Mouse (Mus musculus) 3134 (cell line): ENCODE results near the gene Shmt2.

Experiments
- DNase-seq: peaks from one replicate; pipeline ENCODE4 v3.0.0-alpha.2; 2011; ENCODE audit warnings: low spot score; ENCODE audit not compliant: insufficient read length; ENCODE audit errors: extremely low read depth

The Shmt2 gene

GRCm38 (mm10) chr10:127534036-127534928 lies 12.0 kb upstream of the Shmt2 start, which contains the start of gene Nxph4:
Nxph4 (minus strand) TSS chr10:127534559.
- DNase-seq = no peak

DNA sequence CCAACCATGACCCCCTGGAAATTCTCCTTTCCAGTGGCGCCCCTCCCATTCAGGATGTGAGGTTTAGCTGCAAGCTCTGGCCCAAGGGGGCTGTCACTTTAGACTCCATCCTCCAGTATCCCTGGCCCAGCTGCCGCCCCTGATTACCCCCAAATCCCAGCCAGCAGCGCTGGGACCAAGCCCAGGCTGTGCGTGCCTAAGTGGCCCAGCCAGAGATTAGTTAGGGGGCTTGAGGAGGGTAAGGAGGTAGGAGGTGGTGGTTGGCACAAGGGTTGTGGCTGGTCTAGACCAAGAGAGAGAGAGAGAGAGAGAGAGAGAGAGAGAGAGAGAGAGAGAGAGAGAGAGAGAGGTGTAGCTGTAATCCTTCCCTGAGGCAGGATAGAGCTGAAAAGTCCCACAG lies 9.3 kb upstream of the Shmt2 start:
- no peak for DNase-seq

GRCm38 (mm10) chr10:127530945-127531344 lies 8.7 kb upstream of the Shmt2 start:
- DNase-seq = no peak

GRCm38 (mm10) chr10:127527481-127527880 lies 5.2 kb upstream of the Shmt2 start:
- DNase-seq = no peak

DNA sequence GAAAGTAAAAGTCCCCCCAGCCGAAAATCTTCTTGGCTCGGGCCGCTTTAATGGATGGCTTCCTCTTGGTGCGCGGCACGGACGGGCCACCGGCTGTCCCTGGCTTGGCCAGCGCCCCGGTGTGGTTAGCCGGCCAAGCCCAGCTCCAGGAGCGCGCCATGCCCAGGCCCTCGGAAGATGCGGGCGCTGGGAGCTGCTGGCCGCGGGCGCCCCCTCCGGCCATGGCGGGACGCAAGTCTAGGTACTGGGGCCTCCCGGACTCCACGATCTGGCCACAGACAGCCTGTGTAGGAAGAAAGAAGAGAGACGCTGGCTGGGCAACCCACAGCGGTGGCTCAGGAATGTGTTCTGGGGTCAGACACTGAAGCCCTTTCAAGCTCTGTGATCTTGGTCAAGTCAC lies 4.4 kb upstream of the Shmt2 start:
- no peak for DNase-seq

DNA sequence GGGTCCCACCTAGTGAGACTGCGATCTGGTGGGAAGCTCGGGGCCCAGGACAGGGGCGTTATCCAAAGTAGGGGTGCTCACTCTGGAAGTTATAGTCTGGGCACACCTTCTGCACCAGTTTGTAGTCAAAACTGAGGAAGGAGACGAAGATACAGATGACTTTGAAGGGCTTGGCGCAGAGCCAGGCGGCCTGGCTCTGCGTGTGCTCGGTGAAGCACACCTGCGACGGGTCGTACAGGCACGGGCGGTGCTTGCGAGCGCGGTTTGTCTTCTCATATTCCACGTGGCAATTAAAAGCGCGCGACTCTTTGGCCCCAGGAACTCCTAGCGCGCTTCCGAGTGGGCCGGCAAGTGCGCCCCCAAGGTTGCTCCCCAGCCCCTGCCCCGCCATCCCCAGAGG lies 3.8 kb upstream of the Shmt2 start:
- DNase-seq = no peak

- DNase-seq = no peak
Observed at GRCm38 (mm10) chr10:127524646-127525255, 2.5 kb upstream of the Shmt2 start.

DNA sequence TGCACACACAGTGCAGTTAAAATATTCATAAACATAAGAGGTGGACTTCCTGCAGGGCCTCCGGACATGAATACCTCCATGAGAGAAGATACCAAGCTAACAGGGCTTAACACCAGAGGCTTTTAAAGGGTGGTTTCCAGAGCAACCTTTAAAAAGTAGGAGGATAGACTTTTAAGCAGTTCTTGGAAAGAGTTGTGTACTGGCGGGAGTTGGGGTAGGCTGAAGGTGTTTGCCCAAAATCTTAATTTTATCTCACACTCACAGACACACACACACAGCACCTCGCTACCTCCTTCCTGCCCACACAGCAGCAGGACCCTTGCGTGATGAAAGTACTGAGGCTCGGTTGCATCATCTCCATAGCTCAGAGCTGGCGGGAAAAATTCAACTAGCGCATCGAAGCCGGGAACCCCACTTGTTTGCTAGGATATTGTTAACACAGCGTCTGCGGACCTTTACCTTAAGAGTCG lies 598 bp downstream of the Shmt2 start:
- DNase-seq = no peak

DNA sequence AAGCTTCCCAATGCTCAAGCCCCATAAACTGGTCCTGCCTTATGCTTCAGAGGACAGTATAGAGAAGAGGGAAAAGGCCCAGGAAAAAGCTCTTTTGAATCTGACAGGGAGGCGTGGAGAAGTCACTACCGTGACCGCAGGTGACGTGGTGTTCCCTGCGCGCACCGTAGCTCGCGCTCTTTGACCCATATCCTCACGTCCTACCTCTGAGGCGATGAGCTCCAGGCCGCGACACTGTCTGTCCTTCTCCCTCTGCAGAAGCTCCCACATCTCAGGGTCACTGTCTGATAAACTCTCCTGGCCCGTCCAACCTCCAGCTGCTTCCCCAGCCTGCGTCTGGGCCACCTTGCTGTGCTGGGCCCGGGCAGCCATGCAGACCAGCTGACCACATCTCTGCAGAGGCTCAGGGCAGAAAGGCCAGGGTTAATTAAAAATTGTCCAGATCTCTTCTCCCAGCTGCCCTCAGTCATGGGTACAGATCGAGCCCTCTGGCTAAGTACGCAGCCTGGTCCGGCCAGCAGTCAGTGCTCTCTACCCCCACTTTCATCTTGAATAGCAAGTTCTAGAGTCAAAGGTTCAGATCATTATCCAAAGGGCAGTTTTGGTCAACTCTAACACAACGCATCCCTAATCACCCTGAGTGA lies 1.4 kb downstream of the Shmt2 start:
- no peak for DNase-seq

DNA sequence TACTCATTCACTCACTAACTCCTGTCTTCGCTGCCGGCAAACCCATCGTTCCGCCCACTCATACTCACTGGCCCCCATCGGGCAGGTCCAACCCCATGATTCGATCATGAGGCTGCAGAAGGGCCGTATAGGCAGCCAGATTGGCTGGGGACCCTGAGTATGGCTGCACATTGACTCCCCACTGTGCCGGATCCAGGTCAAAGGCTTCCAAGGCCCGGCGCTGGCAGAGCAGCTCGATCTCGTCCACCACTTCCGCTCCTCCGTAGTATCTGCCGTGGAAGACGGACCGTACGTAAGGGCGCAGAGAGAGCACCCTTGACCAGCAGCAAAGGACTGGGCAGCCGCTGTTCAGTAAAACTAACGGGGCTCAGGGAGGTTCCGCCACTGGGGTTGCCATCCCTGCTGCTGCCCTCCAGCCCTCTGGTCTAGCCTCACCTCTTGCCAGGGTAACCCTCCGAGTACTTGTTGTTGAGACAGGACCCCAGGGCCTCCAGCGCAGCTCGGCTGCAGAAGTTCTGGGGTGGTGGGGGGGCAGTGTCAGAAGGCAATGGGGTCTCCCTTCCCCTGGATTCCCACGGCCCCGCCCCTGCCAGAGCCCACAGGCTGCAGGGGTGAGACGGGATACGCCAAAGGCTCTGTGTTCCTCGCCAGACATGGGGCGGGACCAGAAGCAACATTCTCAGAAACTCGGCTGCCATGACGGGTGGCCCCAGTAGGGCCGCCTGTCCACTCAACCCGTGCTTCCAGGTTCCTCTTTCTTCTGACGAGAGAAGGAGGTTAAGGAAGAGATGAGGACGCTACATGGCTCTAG lies 2.1 kb downstream of the Shmt2 start:
- DNase-seq = no peak

DNA sequence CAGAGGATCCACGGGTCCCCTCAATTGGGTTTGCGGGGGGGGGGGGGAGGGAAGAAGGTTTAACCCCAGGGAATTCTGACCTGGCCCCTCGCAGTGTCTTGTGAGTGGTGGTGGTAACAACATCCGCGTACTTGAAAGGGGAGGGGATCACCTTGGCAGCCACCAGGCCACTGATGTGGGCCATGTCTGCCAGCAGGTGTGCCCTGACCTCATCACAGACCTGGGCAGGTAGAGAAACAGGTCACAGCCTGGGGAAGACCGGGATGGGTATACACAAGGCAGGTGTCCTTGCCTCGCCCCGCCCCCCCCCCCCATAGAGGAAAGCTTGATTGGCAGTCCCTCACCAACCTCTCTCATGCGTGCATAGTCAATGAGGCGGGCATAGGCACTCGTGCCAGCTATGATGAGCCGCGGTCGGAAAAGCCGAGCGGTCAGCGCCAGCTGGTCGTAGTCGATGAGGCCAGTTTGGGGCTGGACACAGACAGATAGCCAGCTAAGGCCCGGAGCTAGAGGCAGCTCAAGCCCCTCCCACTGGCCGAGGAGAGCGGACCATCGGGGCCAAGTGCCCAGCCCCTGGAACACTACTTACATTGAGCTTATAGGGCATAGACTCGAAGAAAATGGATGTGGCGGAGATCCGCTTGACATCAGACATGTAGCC lies 3.1 kb downstream of the Shmt2 start:
- no peak for DNase-seq

GRCm38 (mm10) chr10:127517941-127518340 lies 4.3 kb downstream of the Shmt2 start:
- DNase-seq = no peak

- no peak for DNase-seq
Observed at GRCm38 (mm10) chr10:127516576-127517260, 5.5 kb downstream of the Shmt2 start.

DNA sequence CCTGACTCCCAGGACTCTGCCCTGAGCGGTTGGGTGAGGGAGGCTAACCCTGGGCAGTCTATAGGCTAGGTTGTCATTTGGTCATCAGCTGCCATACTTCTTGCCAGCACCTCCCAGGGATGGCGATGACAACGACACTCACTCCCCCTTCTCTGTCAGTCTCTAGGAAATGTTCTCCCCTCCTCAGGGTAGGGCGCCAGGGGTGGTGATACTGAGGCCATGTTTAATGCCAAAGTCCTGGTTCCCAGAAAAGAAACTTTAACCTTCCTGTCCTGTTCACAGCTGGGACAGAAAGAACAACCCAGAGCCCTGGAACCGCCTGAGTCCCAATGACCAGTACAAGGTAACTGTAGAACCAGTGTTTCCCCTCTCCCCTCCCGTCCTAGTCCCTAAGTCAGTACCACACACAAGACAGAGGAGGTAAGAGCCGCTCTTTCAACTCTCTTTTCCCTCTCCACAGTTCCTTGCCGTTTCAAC lies 6.2 kb downstream of the Shmt2 start:
- DNase-seq = no peak

DNA sequence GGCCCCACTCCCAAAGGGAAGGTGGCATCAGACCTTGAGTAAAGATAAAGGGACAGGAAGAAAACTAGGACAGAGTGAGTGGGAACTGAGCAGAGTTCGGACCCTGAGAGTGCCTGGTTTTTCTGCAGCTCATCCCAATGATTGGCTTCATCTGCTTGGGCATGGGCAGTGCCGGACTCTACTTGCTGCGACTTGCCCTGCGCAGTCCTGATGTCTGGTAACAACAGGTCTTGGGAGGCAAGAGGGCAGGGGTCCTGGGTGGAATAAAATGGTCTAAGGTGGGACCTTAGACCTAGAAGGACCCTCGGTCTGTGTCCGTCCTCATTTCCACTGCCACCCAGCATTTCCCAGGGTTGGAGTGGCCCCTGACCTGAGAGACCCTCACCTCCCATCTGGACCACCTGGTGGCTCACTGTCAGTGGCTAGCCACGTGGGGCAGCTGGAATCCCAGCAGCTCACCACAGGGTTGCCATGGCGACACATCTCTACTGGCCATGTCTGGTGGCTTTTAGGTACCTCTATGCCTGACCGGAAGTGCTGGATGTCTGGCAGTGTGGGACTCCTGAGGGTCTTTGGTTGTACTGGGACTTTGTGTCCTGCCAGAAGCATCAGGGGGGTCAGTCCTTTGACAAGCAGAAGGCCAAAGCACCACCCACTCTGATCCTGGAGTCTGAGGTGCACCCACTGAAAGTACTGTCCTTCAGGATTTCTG lies 6.8 kb downstream of the Shmt2 start:
- DNase-seq = no peak

DNA sequence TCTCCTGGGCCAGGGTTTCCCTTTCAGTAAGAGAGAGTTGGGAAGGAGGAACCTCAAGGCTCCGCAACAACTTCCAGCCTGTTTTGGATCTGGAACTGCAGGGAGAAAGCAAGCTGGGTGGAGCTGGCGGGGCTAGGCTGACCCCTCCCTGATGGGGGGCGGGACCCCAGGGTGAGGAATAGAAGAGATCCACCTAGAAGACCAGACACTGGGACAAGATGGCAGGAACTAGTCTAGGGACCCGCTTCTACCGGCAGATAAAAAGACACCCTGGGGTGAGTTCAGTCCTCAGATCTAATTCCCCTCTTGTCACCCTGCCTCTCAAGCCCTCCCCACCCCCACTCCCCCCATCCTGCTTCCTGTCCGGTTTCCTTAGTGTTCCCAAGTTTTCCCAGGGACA lies 7.5 kb downstream of the Shmt2 start, which contains the start of gene Ndufa4l2:
Ndufa4l2 (plus strand) TSS at position 204 of the 400 bp plus-strand sequence.
- no peak for DNase-seq

DNA sequence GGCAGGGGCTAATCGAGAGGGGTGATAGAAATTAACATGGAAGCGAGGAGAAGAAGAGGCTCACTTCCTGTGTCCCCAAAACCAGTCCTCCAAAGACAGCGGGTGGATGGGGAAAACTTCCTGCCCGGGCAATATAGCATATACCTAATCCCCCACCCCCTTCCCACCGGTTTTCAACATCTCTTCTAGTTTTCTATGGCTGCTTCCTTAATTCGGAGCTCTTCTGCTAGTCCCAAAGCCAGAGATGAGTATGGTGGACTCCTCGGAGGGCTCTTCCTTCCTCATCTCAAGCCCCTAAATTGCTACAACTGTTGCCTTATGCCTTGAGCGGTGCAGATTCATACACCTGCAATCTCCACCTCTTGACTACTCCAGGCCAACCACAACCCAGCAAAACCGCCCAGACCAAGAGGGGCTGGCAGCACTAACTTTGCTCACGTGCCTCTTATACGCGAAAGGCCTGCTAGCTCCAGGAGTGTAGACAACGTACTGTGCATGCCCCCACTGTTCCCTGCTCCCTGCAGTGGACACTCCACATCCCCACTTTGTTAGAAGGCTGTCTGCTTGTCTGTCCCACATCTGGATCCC lies 8.0 kb downstream of the Shmt2 start:
- no peak for DNase-seq

GRCm38 (mm10) chr10:127513501-127514091 lies 8.6 kb downstream of the Shmt2 start:
- DNase-seq = peak; percentile 43
